Comparison of ENCODE assay signal across 9 mouse cellular contexts in genomic region chr15:102258076-102258470, GRCm38 (mm10). TPM values are rescaled to one million over a fixed set of nuclear protein-coding genes. Genes with fewer than 3 reads are reported as not detected.
DNase-seq lines count a peak whose midpoint lies in the region; ATAC-seq and TF ChIP-seq lines count a peak whose summit lies in the region.
"Had no signal": no experiment of that assay in that cellular context is flagged by ENCODE, and none has a peak within 500 bp of the region (broad histone marks: within the 10 kb centered on the region; RNA-seq: fewer than 3 reads in every experiment).

No protein-coding gene starts in this region.

- H3K36me3 ChIP-seq in forebrain, embryonic 12.5 days (replicated peaks): no peaks in the 10 kb centered on the region
- H3K36me3 ChIP-seq in hindbrain, embryonic 15.5 days: no peaks in the 10 kb centered on the region
- H3K36me3 ChIP-seq in lung, embryonic 14.5 days (ENCODE audit: insufficient read depth): peaks cover 3% of the 10 kb centered on the region; the same call in 1 of the 2 replicates
- H3K36me3 ChIP-seq in stomach, embryonic 16.5 days (ENCODE audit: control insufficient read depth, insufficient read depth, low read length): no peaks in the 10 kb centered on the region

- peak overlapping the region; percentile 57; the same call in 1 of the 2 replicates for H3K4me3 ChIP-seq in forebrain, embryonic 12.5 days (replicated peaks)
- H3K4me3 ChIP-seq in hindbrain, embryonic 15.5 days: peak overlapping the region; percentile 53
- H3K4me3 ChIP-seq in lung, embryonic 14.5 days (ENCODE audit: low read depth, low read length): peak overlapping the region; percentile 71
- H3K4me3 ChIP-seq in stomach, embryonic 16.5 days (replicated peaks; ENCODE audit: low read length): peak overlapping the region; percentile 57

- no peak for TF ChIP-seq CTCF in lung, embryonic 14.5 days (IDR thresholded peaks at IDR 0.05; ENCODE audit: low read depth)

- H3K4me1 ChIP-seq in forebrain, embryonic 12.5 days: peaks cover 25% of the 10 kb centered on the region
- H3K4me1 ChIP-seq in hindbrain, embryonic 15.5 days (replicated peaks): peaks cover 23% of the 10 kb centered on the region
- peaks cover 26% of the 10 kb centered on the region for H3K4me1 ChIP-seq in lung, embryonic 14.5 days (ENCODE audit: insufficient read depth)
- H3K4me1 ChIP-seq in stomach, embryonic 16.5 days (ENCODE audit: control insufficient read depth, insufficient read depth, low read length): peaks cover 24% of the 10 kb centered on the region

- DNase-seq in heart, adult 11 months: peak; percentile 98
- DNase-seq in heart, adult 8-10 months (ENCODE audit: low spot score): no peak
- DNase-seq in Muller cell, postnatal 12 days (ENCODE audit: inconsistent ontology term): peak; percentile 79
- DNase-seq in lung, embryonic 14.5 days: peak; percentile 81
- DNase-seq in frontal cortex, postnatal 14 days (ENCODE audit: low spot score in 2 of 2): no peak

- no peak overlapping the region for H3K9ac ChIP-seq in forebrain, embryonic 12.5 days
- H3K9ac ChIP-seq in hindbrain, embryonic 15.5 days: no peak overlapping the region
- peak overlapping the region; percentile 83 for H3K9ac ChIP-seq in lung, embryonic 14.5 days
- peak overlapping the region; percentile 80 for H3K9ac ChIP-seq in stomach, embryonic 16.5 days (ENCODE audit: low read length)

- H3K4me2 ChIP-seq in forebrain, embryonic 12.5 days: peak overlapping the region; percentile 97
- H3K4me2 ChIP-seq in hindbrain, embryonic 15.5 days: peak overlapping the region; percentile 93
- peak overlapping the region; percentile 88 for H3K4me2 ChIP-seq in lung, embryonic 14.5 days
- peak overlapping the region; percentile 81 for H3K4me2 ChIP-seq in stomach, embryonic 16.5 days (ENCODE audit: low read depth, low read length)

- 0 out of 2 replicates have a peak overlapping the region, but pooled peaks have one; percentile 47 for H3K27ac ChIP-seq in forebrain, embryonic 12.5 days
- H3K27ac ChIP-seq in hindbrain, embryonic 15.5 days (replicated peaks): no peak overlapping the region
- peak overlapping the region; percentile 93 for H3K27ac ChIP-seq in lung, embryonic 14.5 days (ENCODE audit: low read depth)
- peak overlapping the region; percentile 95 for H3K27ac ChIP-seq in stomach, embryonic 16.5 days (ENCODE audit: low read length)

- no peaks in the 10 kb centered on the region for H3K9me3 ChIP-seq in forebrain, embryonic 12.5 days
- H3K9me3 ChIP-seq in hindbrain, embryonic 15.5 days: no peaks in the 10 kb centered on the region
- no peaks in the 10 kb centered on the region for H3K9me3 ChIP-seq in lung, embryonic 14.5 days (ENCODE audit: low read depth, low read length)
- H3K9me3 ChIP-seq in stomach, embryonic 16.5 days (replicated peaks; ENCODE audit: control insufficient read depth, low read length): no peaks in the 10 kb centered on the region

- peaks cover 60% of the 10 kb centered on the region for H3K27me3 ChIP-seq in forebrain, embryonic 12.5 days
- peaks cover 42% of the 10 kb centered on the region for H3K27me3 ChIP-seq in hindbrain, embryonic 15.5 days
- no peaks in the 10 kb centered on the region for H3K27me3 ChIP-seq in lung, embryonic 14.5 days (ENCODE audit: insufficient read depth, low read length)
- H3K27me3 ChIP-seq in stomach, embryonic 16.5 days (ENCODE audit: control insufficient read depth, insufficient read depth, low read length): no peaks in the 10 kb centered on the region
- H3K27me3 ChIP-seq: Patski had no signal

- 6% methylated on average over 12 of the region's 12 CpGs for WGBS in forebrain, embryonic 12.5 days
- 8% methylated on average over 12 of the region's 12 CpGs for WGBS in hindbrain, embryonic 15.5 days
- WGBS in lung, embryonic 14.5 days: 8% methylated on average over 12 of the region's 12 CpGs
- WGBS in stomach, embryonic 16.5 days: 13% methylated on average over 12 of the region's 12 CpGs

- ATAC-seq in forebrain, embryonic 12.5 days (ENCODE audit: low FRiP score): no peak
- ATAC-seq in hindbrain, embryonic 15.5 days (ENCODE audit: low FRiP score, low read depth): no peak
- ATAC-seq in lung, embryonic 14.5 days (ENCODE audit: insufficient read depth): peak; percentile 71
- peak; percentile 63 for ATAC-seq in stomach, embryonic 16.5 days (ENCODE audit: insufficient read depth, low FRiP score)

RNA-seq across cellular contexts. Expression of gene Rarg, which starts 0.8 kb away (rescaled TPM):
- total RNA-seq in heart, adult 8-10 months (2022): 10 to 100 TPM; 15.3 to 20.6 (median 17.3) TPM
- 13.1 and 16.7 TPM in 2 replicates for polyA plus RNA-seq in forebrain, embryonic 12.5 days (2016; fragmentation: Nextera tagmentation; extraction: Ambion mirVana)
- 5.8 and 6.3 TPM in 2 replicates for polyA plus RNA-seq in hindbrain, embryonic 15.5 days (2015; fragmentation: Nextera tagmentation; extraction: Ambion mirVana)
- polyA plus RNA-seq in lung, embryonic 14.5 days (2014; fragmentation: Nextera tagmentation; extraction: Ambion mirVana): 38.5 and 38.7 TPM in 2 replicates
- polyA plus RNA-seq in stomach, embryonic 16.5 days (2015; fragmentation: Nextera tagmentation; extraction: Ambion mirVana): 41.2 and 48.6 TPM in 2 replicates

RNA-seq across cellular contexts. Expression of gene Gm9918, which starts 12.3 kb away (rescaled TPM):
- total RNA-seq in heart, adult 8-10 months (2022): not detected
- 0.09 and 0.17 TPM in 2 replicates for polyA plus RNA-seq in forebrain, embryonic 12.5 days (2016; fragmentation: Nextera tagmentation; extraction: Ambion mirVana)
- polyA plus RNA-seq in hindbrain, embryonic 15.5 days (2015; fragmentation: Nextera tagmentation; extraction: Ambion mirVana): 0.06 and 0.07 TPM in 2 replicates
- polyA plus RNA-seq in lung, embryonic 14.5 days (2014; fragmentation: Nextera tagmentation; extraction: Ambion mirVana): 0.38 and 0.82 TPM in 2 replicates
- polyA plus RNA-seq in stomach, embryonic 16.5 days (2015; fragmentation: Nextera tagmentation; extraction: Ambion mirVana): 0.16 and 0.28 TPM in 2 replicates

RNA-seq across cellular contexts. Expression of gene Mfsd5, which starts 21.2 kb away (rescaled TPM):
- total RNA-seq in heart, adult 8-10 months (2022): 10 to 100 TPM; 17.4 to 20.8 (median 18.7) TPM
- 48.9 and 50.5 TPM in 2 replicates for polyA plus RNA-seq in forebrain, embryonic 12.5 days (2016; fragmentation: Nextera tagmentation; extraction: Ambion mirVana)
- polyA plus RNA-seq in hindbrain, embryonic 15.5 days (2015; fragmentation: Nextera tagmentation; extraction: Ambion mirVana): 59.7 and 63.5 TPM in 2 replicates
- polyA plus RNA-seq in lung, embryonic 14.5 days (2014; fragmentation: Nextera tagmentation; extraction: Ambion mirVana): 63.1 and 64.0 TPM in 2 replicates
- 71.5 and 83.5 TPM in 2 replicates for polyA plus RNA-seq in stomach, embryonic 16.5 days (2015; fragmentation: Nextera tagmentation; extraction: Ambion mirVana)

RNA-seq across cellular contexts. Expression of gene Itgb7, which starts 26.3 kb away (rescaled TPM):
- total RNA-seq in heart, adult 8-10 months (2022): 1 to 10 TPM in 2 of 4 experiments, under 1 TPM in 2; 0.82 to 3.2 (median 1.5) TPM
- polyA plus RNA-seq in forebrain, embryonic 12.5 days (2016; fragmentation: Nextera tagmentation; extraction: Ambion mirVana): 0.65 and 0.88 TPM in 2 replicates
- 1.1 and 1.2 TPM in 2 replicates for polyA plus RNA-seq in hindbrain, embryonic 15.5 days (2015; fragmentation: Nextera tagmentation; extraction: Ambion mirVana)
- 1.4 and 2.6 TPM in 2 replicates for polyA plus RNA-seq in lung, embryonic 14.5 days (2014; fragmentation: Nextera tagmentation; extraction: Ambion mirVana)
- polyA plus RNA-seq in stomach, embryonic 16.5 days (2015; fragmentation: Nextera tagmentation; extraction: Ambion mirVana): 5.6 and 6.3 TPM in 2 replicates

RNA-seq across cellular contexts. Expression of gene Espl1, which starts 38.0 kb away (rescaled TPM):
- 1 to 10 TPM in 1 of 4 experiments, under 1 TPM in 3; 0.38 to 1.1 (median 0.93) TPM for total RNA-seq in heart, adult 8-10 months (2022)
- 36.9 and 42.3 TPM in 2 replicates for polyA plus RNA-seq in forebrain, embryonic 12.5 days (2016; fragmentation: Nextera tagmentation; extraction: Ambion mirVana)
- polyA plus RNA-seq in hindbrain, embryonic 15.5 days (2015; fragmentation: Nextera tagmentation; extraction: Ambion mirVana): 4.4 and 6.7 TPM in 2 replicates
- polyA plus RNA-seq in lung, embryonic 14.5 days (2014; fragmentation: Nextera tagmentation; extraction: Ambion mirVana): 44.1 and 45.9 TPM in 2 replicates
- 17.9 and 21.9 TPM in 2 replicates for polyA plus RNA-seq in stomach, embryonic 16.5 days (2015; fragmentation: Nextera tagmentation; extraction: Ambion mirVana)

Comparison
In these comparisons a context has a peak if more than half of its experiments do, and no peak if none do; other contexts are left out.
1. DNase-seq: peak in heart, adult 11 months (single experiment), Muller cell, postnatal 12 days (single experiment) and lung, embryonic 14.5 days (single experiment); none in heart, adult 8-10 months (single experiment) and frontal cortex, postnatal 14 days (0 of 2).
2. ATAC-seq: peak in lung, embryonic 14.5 days (single experiment) and stomach, embryonic 16.5 days (single experiment); none in forebrain, embryonic 12.5 days (single experiment) and hindbrain, embryonic 15.5 days (single experiment).
3. H3K9ac ChIP-seq: peak in lung, embryonic 14.5 days (single experiment) and stomach, embryonic 16.5 days (single experiment); none in forebrain, embryonic 12.5 days (single experiment) and hindbrain, embryonic 15.5 days (single experiment).
4. Peak in every context shown above with its lines, with median percentiles within 50 percentile points of each other: H3K4me2 ChIP-seq and H3K4me3 ChIP-seq.